In the genomic region with DNA sequence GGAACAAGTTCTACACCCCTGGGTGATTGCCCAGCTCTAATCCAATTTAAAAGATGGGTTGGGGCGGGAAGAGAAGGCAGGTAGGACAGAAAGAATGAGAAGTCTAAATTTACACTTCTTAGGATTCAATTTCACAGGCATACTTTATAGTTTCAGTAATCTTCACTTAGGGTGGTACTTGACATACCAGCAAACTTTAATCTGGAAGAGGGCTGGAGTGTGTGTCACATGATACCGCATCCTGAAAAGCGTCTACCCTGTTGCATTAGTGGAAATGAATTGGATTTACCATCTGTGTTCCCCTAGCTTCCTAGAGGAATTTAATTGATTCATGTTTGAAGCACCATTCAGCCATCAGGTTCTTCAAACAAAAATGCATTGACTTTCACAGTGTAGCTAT, we compare ENCODE assay signal across 29 mouse cellular contexts.
DNase-seq lines count a peak whose midpoint lies in the region; ATAC-seq lines count a peak whose summit lies in the region.
"Had no signal": no experiment of that assay in that cellular context is flagged by ENCODE, and none has a peak within 500 bp of the region (broad histone marks: within the 10 kb centered on the region; RNA-seq: fewer than 3 reads in every experiment).

No protein-coding gene starts in this region.

- peak; percentile 60; the same call in 1 of the 2 replicates for ATAC-seq in embryonic facial prominence, embryonic 11.5 days (replicated peaks; ENCODE audit: insufficient number of reproducible peaks, low FRiP score, low TSS enrichment, low read depth)
- ATAC-seq in lung, embryonic 15.5 days (ENCODE audit: borderline replicate concordance, extremely low read depth, low FRiP score, low TSS enrichment): peak; percentile 55; the same call in 1 of the 2 replicates
- ATAC-seq in embryonic facial prominence, embryonic 14.5 days (ENCODE audit: low read depth): peak; percentile 72; the same call in 1 of the 2 replicates
- ATAC-seq: activated CD4-positive, CD25-positive, alpha-beta regulatory T cell, adult 4 months; forebrain, embryonic 13.5 days; forebrain, embryonic 16.5 days; hindbrain, embryonic 16.5 days had no signal

- no peak overlapping the region for H3K9ac ChIP-seq in embryonic facial prominence, embryonic 11.5 days (replicated peaks; ENCODE audit: low read length)
- H3K9ac ChIP-seq in lung, embryonic 15.5 days: no peak overlapping the region
- no peak overlapping the region for H3K9ac ChIP-seq in embryonic facial prominence, embryonic 14.5 days (ENCODE audit: low read depth, low read length)
- H3K9ac ChIP-seq: embryonic facial prominence, embryonic 12.5 days; forebrain, embryonic 13.5 days; heart, embryonic 12.5 days; heart, embryonic 15.5 days; hindbrain, embryonic 13.5 days had no signal

- H3K9me3 ChIP-seq in embryonic facial prominence, embryonic 11.5 days (replicated peaks; ENCODE audit: control insufficient read depth, low read length): no peaks in the 10 kb centered on the region
- H3K9me3 ChIP-seq in embryonic facial prominence, embryonic 10.5 days: no peaks in the 10 kb centered on the region
- no peaks in the 10 kb centered on the region for H3K9me3 ChIP-seq in lung, embryonic 15.5 days
- no peaks in the 10 kb centered on the region for H3K9me3 ChIP-seq in embryonic facial prominence, embryonic 14.5 days (ENCODE audit: control insufficient read depth, low read length)
- H3K9me3 ChIP-seq: embryonic facial prominence, embryonic 12.5 days; forebrain, embryonic 13.5 days; heart, embryonic 12.5 days; heart, embryonic 15.5 days; hindbrain, embryonic 10.5 days; hindbrain, embryonic 13.5 days had no signal

- no peak overlapping the region for H3K4me3 ChIP-seq in embryonic facial prominence, embryonic 11.5 days (ENCODE audit: low read depth, low read length)
- no peak overlapping the region for H3K4me3 ChIP-seq in embryonic facial prominence, embryonic 10.5 days
- no peak overlapping the region for H3K4me3 ChIP-seq in lung, embryonic 15.5 days
- no peak overlapping the region for H3K4me3 ChIP-seq in embryonic facial prominence, embryonic 14.5 days (ENCODE audit: low read depth, low read length)
- H3K4me3 ChIP-seq: embryonic facial prominence, embryonic 12.5 days; erythroblast, embryonic 14.5 days; forebrain, embryonic 13.5 days; heart, embryonic 12.5 days; heart, embryonic 15.5 days; hindbrain, embryonic 10.5 days; hindbrain, embryonic 13.5 days had no signal

- 68% methylated on average over 3 of the region's 3 CpGs for WGBS in embryonic facial prominence, embryonic 11.5 days
- 72% methylated on average over 3 of the region's 3 CpGs for WGBS in embryonic facial prominence, embryonic 10.5 days
- WGBS in lung, embryonic 15.5 days: 53% methylated on average over 3 of the region's 3 CpGs
- 45% methylated on average over 3 of the region's 3 CpGs for WGBS in embryonic facial prominence, embryonic 14.5 days

- H3K27ac ChIP-seq in embryonic facial prominence, embryonic 11.5 days (replicated peaks; ENCODE audit: low read depth, low read length): no peak overlapping the region
- no peak overlapping the region for H3K27ac ChIP-seq in embryonic facial prominence, embryonic 10.5 days (replicated peaks)
- peak overlapping the region; percentile 35; the same call in 1 of the 2 replicates for H3K27ac ChIP-seq in lung, embryonic 15.5 days
- no peak overlapping the region for H3K27ac ChIP-seq in embryonic facial prominence, embryonic 14.5 days (replicated peaks; ENCODE audit: low read depth, low read length)
- H3K27ac ChIP-seq: embryonic facial prominence, embryonic 12.5 days; forebrain, embryonic 13.5 days; heart, embryonic 15.5 days; hindbrain, embryonic 10.5 days; hindbrain, embryonic 13.5 days had no signal

- H3K36me3 ChIP-seq in embryonic facial prominence, embryonic 11.5 days (replicated peaks; ENCODE audit: control insufficient read depth, insufficient read depth, low read depth, low read length): no peaks in the 10 kb centered on the region
- no peaks in the 10 kb centered on the region for H3K36me3 ChIP-seq in embryonic facial prominence, embryonic 10.5 days (replicated peaks)
- H3K36me3 ChIP-seq in lung, embryonic 15.5 days: no peaks in the 10 kb centered on the region
- H3K36me3 ChIP-seq in embryonic facial prominence, embryonic 14.5 days (ENCODE audit: control insufficient read depth, insufficient read depth, low read length): no peaks in the 10 kb centered on the region
- H3K36me3 ChIP-seq: embryonic facial prominence, embryonic 12.5 days; heart, embryonic 12.5 days; heart, embryonic 15.5 days had no signal

- no peaks in the 10 kb centered on the region for H3K27me3 ChIP-seq in embryonic facial prominence, embryonic 11.5 days (ENCODE audit: control insufficient read depth, insufficient read depth, low read length)
- no peaks in the 10 kb centered on the region for H3K27me3 ChIP-seq in embryonic facial prominence, embryonic 10.5 days (replicated peaks; ENCODE audit: low read depth, poor library complexity, severe bottlenecking)
- no peaks in the 10 kb centered on the region for H3K27me3 ChIP-seq in lung, embryonic 15.5 days
- no peaks in the 10 kb centered on the region for H3K27me3 ChIP-seq in embryonic facial prominence, embryonic 14.5 days (replicated peaks; ENCODE audit: control insufficient read depth, insufficient read depth, low read length)
- H3K27me3 ChIP-seq: embryonic facial prominence, embryonic 12.5 days; forebrain, embryonic 13.5 days; heart, embryonic 12.5 days; heart, embryonic 15.5 days; hindbrain, embryonic 13.5 days had no signal

- no peaks in the 10 kb centered on the region for H3K4me1 ChIP-seq in embryonic facial prominence, embryonic 11.5 days (ENCODE audit: control insufficient read depth, insufficient read depth, low read length)
- H3K4me1 ChIP-seq in embryonic facial prominence, embryonic 10.5 days: peaks cover 6% of the 10 kb centered on the region; the same call in 1 of the 2 replicates
- H3K4me1 ChIP-seq in lung, embryonic 15.5 days: peaks cover 20% of the 10 kb centered on the region
- peaks cover 14% of the 10 kb centered on the region; the same call in 1 of the 2 replicates for H3K4me1 ChIP-seq in embryonic facial prominence, embryonic 14.5 days (ENCODE audit: control insufficient read depth, insufficient read depth, low read length)
- H3K4me1 ChIP-seq: forebrain, embryonic 13.5 days; heart, embryonic 12.5 days; heart, embryonic 15.5 days; hindbrain, embryonic 10.5 days had no signal

- H3K4me2 ChIP-seq in embryonic facial prominence, embryonic 11.5 days (ENCODE audit: low read depth, low read length): no peak overlapping the region
- H3K4me2 ChIP-seq in lung, embryonic 15.5 days: no peak overlapping the region
- no peak overlapping the region for H3K4me2 ChIP-seq in embryonic facial prominence, embryonic 14.5 days (ENCODE audit: low read depth, low read length)
- H3K4me2 ChIP-seq: embryonic facial prominence, embryonic 12.5 days; forebrain, embryonic 13.5 days; heart, embryonic 12.5 days; heart, embryonic 15.5 days; hindbrain, embryonic 13.5 days had no signal

- peak; percentile 36 for DNase-seq in embryonic facial prominence, embryonic 11.5 days (ENCODE audit: low spot score)
- no peak for DNase-seq in embryonic facial prominence, embryonic 10.5 days (ENCODE audit: low spot score)
- no peak for DNase-seq in lung, postnatal 4 days
- DNase-seq in lung, postnatal 25 days (ENCODE audit: low spot score): peak; percentile 25
- no peak for DNase-seq in lung, adult 18-20 months
- DNase-seq in embryonic facial prominence, embryonic 14.5 days (ENCODE audit: low spot score): peak; percentile 40
- no peak for DNase-seq in testis, postnatal 10 days (ENCODE audit: low spot score)
- DNase-seq: adrenal gland, adult 8-10 months; adrenal gland, postnatal 25 days; cerebellum, adult 11-12 months; cerebellum, adult 8-10 months; cerebellum, postnatal 10 days; cerebellum, postnatal 36 days; embryo, embryonic 11 days; gastrocnemius, postnatal 25 days; heart, adult 18-20 months; heart, postnatal 10 days; heart, postnatal 36 days had no signal

Comparison
In these comparisons a context has a peak if more than half of its experiments do, and no peak if none do; other contexts are left out.
1. DNase-seq: peak in embryonic facial prominence, embryonic 11.5 days (single experiment), lung, postnatal 25 days (single experiment) and embryonic facial prominence, embryonic 14.5 days (single experiment); none in embryonic facial prominence, embryonic 10.5 days (single experiment), lung, postnatal 4 days (0 of 2), lung, adult 18-20 months (0 of 2) and testis, postnatal 10 days (single experiment).
2. Peak in every context shown above with its lines, with median percentiles within 50 percentile points of each other: ATAC-seq.